Mouse (Mus musculus): Measurements from ENCODE around the gene Tmem269.

DNA sequence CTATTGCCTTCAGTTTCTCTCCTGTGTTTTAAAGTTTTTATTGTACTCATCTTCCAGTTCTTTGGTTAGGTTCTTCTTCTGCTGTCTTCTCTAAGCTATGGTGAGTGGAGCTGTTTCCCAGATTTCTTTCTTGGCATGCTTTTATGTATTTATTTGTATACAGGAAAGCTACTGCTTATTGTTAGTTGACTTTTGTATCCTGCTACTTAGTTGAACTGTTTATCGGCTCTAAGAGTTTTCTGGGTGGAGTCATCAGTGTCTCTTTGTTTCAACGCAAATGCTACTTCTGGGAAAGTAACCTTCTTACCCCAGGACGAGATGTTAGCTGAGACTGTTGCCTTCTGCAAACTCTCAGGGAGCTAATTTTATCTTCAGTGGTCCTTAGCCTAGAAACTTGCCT lies 45.4 kb upstream of the Tmem269 start:
- TF ChIP-seq CTCF (IDR thresholded peaks at IDR 0.05; ENCODE audit: low read depth) (no peak), EP300 (optimal IDR thresholded peaks at IDR 0.05) (no peak)
